Mouse (Mus musculus): Measurements from ENCODE around the gene Taok3.

Gene Taok3

DNA sequence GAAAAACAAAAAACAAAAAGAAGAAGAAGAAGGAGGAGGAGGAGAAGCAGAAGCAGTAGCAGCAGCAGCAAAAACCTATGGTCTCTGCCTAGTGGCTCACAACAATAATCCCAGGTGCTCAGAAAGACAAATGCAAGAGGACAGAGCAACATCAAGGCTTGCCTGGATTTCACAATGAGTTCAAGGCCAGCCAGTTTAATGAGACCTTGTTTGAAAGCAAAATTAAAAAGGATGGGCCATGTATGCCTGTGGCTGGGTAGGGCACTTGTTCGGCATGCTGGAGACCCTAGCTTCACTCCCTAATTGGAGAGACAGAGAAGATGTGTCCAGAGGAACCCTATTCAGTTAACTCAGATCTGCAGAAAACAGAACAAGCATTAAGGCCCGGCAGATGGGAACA is 2.7 kb upstream of the Taok3 start:
- no peak for DNase-seq (ENCODE audit: low read depth, low spot score)

GRCm38 (mm10) chr5:117117716-117118115 is 2.2 kb upstream of the Taok3 start:
- no peak for DNase-seq (ENCODE audit: low read depth, low spot score)

GRCm38 (mm10) chr5:117118220-117118619 is 1.7 kb upstream of the Taok3 start:
- DNase-seq (ENCODE audit: low read depth, low spot score) = no peak

GRCm38 (mm10) chr5:117118850-117119249 is 1.1 kb upstream of the Taok3 start:
- no peak for DNase-seq (ENCODE audit: low read depth, low spot score)

GRCm38 (mm10) chr5:117120489-117121466 is 849 bp downstream of the Taok3 start:
- DNase-seq (ENCODE audit: low read depth, low spot score) = no peak

DNA sequence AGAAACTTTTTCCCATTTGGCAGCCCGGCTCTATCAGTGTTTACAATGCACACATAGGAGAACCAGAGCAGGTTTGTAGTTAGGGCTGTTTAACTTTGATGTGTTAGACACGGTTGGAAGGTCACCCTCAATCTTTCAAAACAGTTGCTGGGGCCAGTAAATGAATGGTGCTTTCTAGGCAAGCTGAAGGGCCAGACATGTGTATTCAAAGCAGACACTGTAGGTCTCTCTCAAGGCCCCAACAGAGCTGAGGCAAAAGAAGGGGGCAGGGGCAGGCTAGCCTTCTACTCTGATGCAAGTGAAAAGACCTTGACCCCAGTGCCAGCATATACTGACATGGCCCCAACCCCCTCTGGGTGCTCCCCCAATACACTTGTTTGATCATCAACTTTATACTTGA is 1.7 kb downstream of the Taok3 start:
- DNase-seq (ENCODE audit: low read depth, low spot score) = no peak

- DNase-seq (ENCODE audit: low read depth, low spot score) = no peak
Measured at GRCm38 (mm10) chr5:117123102-117123501, 3.2 kb downstream of the Taok3 start.

- no peak for DNase-seq (ENCODE audit: low read depth, low spot score)
Measured at GRCm38 (mm10) chr5:117123840-117124239, 3.9 kb downstream of the Taok3 start.

- no peak for DNase-seq (ENCODE audit: low read depth, low spot score)
Measured at GRCm38 (mm10) chr5:117125482-117126346, 5.8 kb downstream of the Taok3 start.

GRCm38 (mm10) chr5:117127051-117127450 is 7.1 kb downstream of the Taok3 start:
- DNase-seq (ENCODE audit: low read depth, low spot score) = no peak

DNA sequence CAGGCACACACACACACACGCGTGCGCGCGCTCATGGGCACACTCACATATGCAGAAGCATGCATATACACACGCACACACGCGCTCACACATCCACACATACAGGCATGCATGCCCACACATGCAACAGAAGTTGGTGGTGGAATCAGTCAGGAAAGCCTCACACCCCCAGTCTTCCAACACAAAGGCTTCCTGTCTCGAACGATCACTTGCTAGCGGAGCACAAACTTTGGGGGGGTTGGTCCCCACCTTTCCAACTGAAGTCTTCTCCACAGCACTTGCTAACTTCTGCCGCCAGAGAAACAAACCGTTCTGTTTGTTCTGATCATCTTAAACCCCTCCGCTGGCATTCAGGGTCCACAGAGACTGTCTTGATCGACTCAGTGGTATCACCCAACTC is 10.8 kb downstream of the Taok3 start:
- no peak for DNase-seq (ENCODE audit: low read depth, low spot score)

DNA sequence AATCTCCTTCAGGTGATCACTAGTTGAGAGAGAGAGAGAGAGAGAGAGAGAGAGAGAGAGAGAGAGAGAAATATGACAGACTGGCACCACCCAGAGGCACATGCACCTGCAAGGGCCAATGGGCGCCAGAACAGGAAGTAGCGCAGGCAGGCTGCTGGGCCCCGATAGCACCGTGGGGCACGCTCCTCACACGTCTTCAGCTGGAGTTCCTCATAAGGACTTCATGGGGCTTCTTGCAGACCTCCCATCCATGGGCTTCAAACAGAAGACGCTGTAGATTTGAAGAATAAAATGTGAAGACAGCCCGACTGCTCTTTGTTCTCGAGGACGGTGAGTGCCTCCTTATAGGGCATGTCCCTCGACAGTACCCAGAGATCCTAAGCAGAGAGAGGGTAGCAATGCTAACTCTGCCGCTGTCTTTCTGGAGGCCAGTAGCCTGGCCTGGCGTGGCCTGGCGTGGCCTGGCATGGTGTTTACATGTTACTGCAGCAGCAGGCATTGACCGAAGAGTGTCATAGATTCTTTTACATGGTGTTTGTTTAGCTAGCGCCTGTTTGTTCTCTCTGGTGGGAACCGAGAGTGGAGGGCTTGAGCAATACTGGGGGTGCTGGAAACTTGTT is 13.6 kb downstream of the Taok3 start:
- DNase-seq (ENCODE audit: low read depth, low spot score) = no peak

DNA sequence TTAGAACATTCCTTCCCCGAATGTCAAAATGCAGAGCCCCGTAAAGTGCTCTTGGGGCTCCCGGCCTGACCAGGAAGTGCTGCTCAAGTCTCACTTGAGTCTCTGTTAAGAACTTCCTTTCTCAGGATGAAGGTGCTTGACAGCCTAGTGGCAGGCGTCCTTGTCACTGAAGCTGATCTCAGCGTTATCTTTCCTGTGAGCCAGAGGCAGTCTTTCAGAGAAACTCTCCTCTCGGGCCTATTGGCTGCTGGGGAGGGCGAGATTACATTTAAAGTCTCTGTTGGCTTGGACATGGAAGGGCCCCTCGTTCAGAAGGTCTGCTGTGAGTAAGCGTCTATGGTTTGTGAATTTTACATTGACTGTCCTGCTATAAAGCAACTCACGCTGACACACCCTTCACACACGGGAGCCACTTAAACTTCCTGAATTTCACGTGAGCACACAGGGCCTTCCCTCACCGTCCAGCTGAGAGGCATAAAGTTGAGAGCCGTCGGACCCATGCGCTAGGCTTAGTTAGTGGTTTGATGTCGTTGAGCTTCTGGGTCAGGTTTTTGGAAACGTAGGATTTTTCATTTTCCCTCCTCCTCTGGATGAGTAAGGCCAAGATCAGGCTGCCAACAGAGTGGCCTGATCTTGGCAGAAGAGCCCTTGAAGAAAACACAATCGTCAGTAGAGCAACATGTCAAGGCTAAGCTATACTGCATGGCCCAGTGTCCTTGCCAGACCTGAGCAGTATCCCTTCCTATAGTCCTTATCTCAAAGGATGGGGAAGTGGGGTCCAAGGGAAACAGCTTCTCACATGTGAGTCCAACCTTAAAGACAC is 14.3 kb downstream of the Taok3 start:
- DNase-seq (ENCODE audit: low read depth, low spot score) = no peak

- DNase-seq (ENCODE audit: low read depth, low spot score) = no peak
Measured at GRCm38 (mm10) chr5:117134889-117135456, 15.0 kb downstream of the Taok3 start.

GRCm38 (mm10) chr5:117135869-117136268 is 15.9 kb downstream of the Taok3 start:
- DNase-seq (ENCODE audit: low read depth, low spot score) = no peak

DNA sequence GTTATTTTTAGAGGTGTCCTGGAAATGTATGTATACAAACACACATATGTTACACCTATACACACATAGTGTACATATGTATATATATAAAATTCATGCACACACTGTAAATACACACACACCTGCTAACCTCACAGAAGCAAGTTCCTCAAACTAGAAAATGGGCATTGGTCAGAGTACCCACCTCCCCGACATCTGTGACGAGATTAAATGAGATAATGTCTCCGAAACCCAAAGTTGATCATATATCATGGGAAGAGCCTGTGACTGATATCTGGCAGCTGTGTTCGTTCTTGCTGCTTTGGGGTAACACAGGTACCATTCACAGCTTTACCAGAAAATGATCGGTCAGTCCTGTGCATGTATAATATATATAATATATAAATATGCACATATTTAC is 16.6 kb downstream of the Taok3 start:
- no peak for DNase-seq (ENCODE audit: low read depth, low spot score)

GRCm38 (mm10) chr5:117137011-117137410 is 17.1 kb downstream of the Taok3 start:
- DNase-seq (ENCODE audit: low read depth, low spot score) = no peak

DNA sequence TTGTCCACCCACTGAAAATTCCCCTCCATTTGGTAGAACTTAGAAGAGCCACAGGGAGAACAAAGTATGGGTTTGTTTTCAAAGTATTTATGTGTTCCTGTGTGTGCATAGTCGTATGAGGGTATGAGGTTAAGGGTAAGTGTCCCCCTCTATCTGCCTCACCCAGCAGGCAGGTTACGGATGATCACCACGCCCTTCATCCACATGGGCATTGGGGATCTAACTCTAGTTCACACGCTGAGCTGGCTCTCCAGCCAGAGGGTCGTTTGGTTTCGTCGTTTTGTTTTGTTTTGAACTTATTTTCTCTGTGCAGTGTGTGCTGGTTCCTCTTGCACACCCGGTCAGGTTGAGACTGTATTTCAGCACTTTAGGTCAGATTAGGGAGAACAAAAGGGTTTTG is 17.7 kb downstream of the Taok3 start:
- no peak for DNase-seq (ENCODE audit: low read depth, low spot score)

GRCm38 (mm10) chr5:117138295-117138988 is 18.5 kb downstream of the Taok3 start:
- DNase-seq (ENCODE audit: low read depth, low spot score) = no peak

GRCm38 (mm10) chr5:117139822-117140221 is 19.9 kb downstream of the Taok3 start:
- DNase-seq (ENCODE audit: low read depth, low spot score) = no peak
